Mouse (Mus musculus): ENCODE measurements at regions not wholly inside any gene's neighbourhood (a gene's known extent, or its start where the extent isn't known, plus 50 kb on each side); places are given as distances from the start of the nearest gene placed in this dataset.

GRCm38 (mm10) chr2:117433482-117433881 lies 90.7 kb upstream of the Rasgrp1 start:
- no peak overlapping the region for H3K27ac ChIP-seq (ENCODE audit: insufficient read depth, low read length)
- no peaks in the 10 kb centered on the region for H3K36me3 ChIP-seq (ENCODE audit: control insufficient read depth, insufficient read depth, low read length)
- 57% methylated on average over 2 of the region's 2 CpGs for WGBS

GRCm38 (mm10) chr2:117438079-117438478 lies 95.3 kb upstream of the Rasgrp1 start:
- Histone ChIP-seq H3K4me3 (ENCODE audit: extremely low read depth, insufficient read depth, insufficient read length) (no peak overlapping the region), H3K27me3 (ENCODE audit: control insufficient read depth, insufficient read depth, low read length) (no peaks in the 10 kb centered on the region), H3K27ac (ENCODE audit: insufficient read depth, low read length) (peak overlapping the region; percentile 63), H3K36me3 (ENCODE audit: control insufficient read depth, insufficient read depth, low read length) (no peaks in the 10 kb centered on the region), H3K4me1 (ENCODE audit: control insufficient read depth, insufficient read depth, insufficient read length) (no peaks in the 10 kb centered on the region; the same call in 1 of the 2 replicates)
- TF ChIP-seq CTCF (IDR thresholded peaks at IDR 0.05; ENCODE audit: extremely low read depth, insufficient read depth, insufficient read length, insufficient replicate concordance) (no peak), POLR2A (IDR thresholded peaks at IDR 0.05; ENCODE audit: low read depth, low read length) (no peak)
- DNase-seq (ENCODE audit: low read depth in 1 of 2, low spot score in 2 of 2), result peak in 1 of 2 experiments; percentile 37
- WGBS, result 91% methylated on average over 12 of the region's 12 CpGs

More at GRCm38 (mm10) chr2:117433482-117433881, 90.7 kb upstream of the Rasgrp1 start:
- Histone ChIP-seq H3K4me3 (ENCODE audit: extremely low read depth, insufficient read depth, insufficient read length) (no peak overlapping the region), H3K27me3 (ENCODE audit: control insufficient read depth, insufficient read depth, low read length) (no peaks in the 10 kb centered on the region), H3K4me1 (ENCODE audit: control insufficient read depth, insufficient read depth, insufficient read length) (no peaks in the 10 kb centered on the region; the same call in 1 of the 2 replicates)
- TF ChIP-seq CTCF (IDR thresholded peaks at IDR 0.05; ENCODE audit: extremely low read depth, insufficient read depth, insufficient read length, insufficient replicate concordance), result no peak
- no peak for TF ChIP-seq POLR2A (IDR thresholded peaks at IDR 0.05; ENCODE audit: low read depth, low read length)
- no peak for DNase-seq (ENCODE audit: low read depth in 1 of 2, low spot score in 2 of 2)

GRCm38 (mm10) chr2:117438586-117439371 lies 96.0 kb upstream of the Rasgrp1 start:
- peak; percentile 62 to 80 for DNase-seq (ENCODE audit: low read depth in 1 of 2, low spot score in 2 of 2)
- Histone ChIP-seq H3K27ac (ENCODE audit: insufficient read depth, low read length) (peak overlapping the region; percentile 63), H3K4me1 (ENCODE audit: control insufficient read depth, insufficient read depth, insufficient read length) (no peaks in the 10 kb centered on the region; the same call in 1 of the 2 replicates), H3K27me3 (ENCODE audit: control insufficient read depth, insufficient read depth, low read length) (no peaks in the 10 kb centered on the region), H3K4me3 (ENCODE audit: extremely low read depth, insufficient read depth, insufficient read length) (no peak overlapping the region), H3K36me3 (ENCODE audit: control insufficient read depth, insufficient read depth, low read length) (no peaks in the 10 kb centered on the region)
- TF ChIP-seq CTCF (IDR thresholded peaks at IDR 0.05; ENCODE audit: extremely low read depth, insufficient read depth, insufficient read length, insufficient replicate concordance) (peak; percentile 83; the same call in 1 of the 2 replicates), POLR2A (IDR thresholded peaks at IDR 0.05; ENCODE audit: low read depth, low read length) (no peak)
- 25% methylated on average over 8 of the region's 8 CpGs for WGBS

GRCm38 (mm10) chr2:117439372-117440183 lies 96.8 kb upstream of the Rasgrp1 start:
- 81% methylated on average over 12 of the region's 12 CpGs for WGBS
- no peaks in the 10 kb centered on the region for H3K36me3 ChIP-seq (ENCODE audit: control insufficient read depth, insufficient read depth, low read length)
- H3K27ac ChIP-seq (ENCODE audit: insufficient read depth, low read length), result no peak overlapping the region
- no peak overlapping the region for H3K4me3 ChIP-seq (ENCODE audit: extremely low read depth, insufficient read depth, insufficient read length)
- DNase-seq (ENCODE audit: low read depth in 1 of 2, low spot score in 2 of 2), result no peak
- TF ChIP-seq POLR2A (IDR thresholded peaks at IDR 0.05; ENCODE audit: low read depth, low read length) (no peak), CTCF (IDR thresholded peaks at IDR 0.05; ENCODE audit: extremely low read depth, insufficient read depth, insufficient read length, insufficient replicate concordance) (no peak)
- no peaks in the 10 kb centered on the region; the same call in 1 of the 2 replicates for H3K4me1 ChIP-seq (ENCODE audit: control insufficient read depth, insufficient read depth, insufficient read length)
- no peaks in the 10 kb centered on the region for H3K27me3 ChIP-seq (ENCODE audit: control insufficient read depth, insufficient read depth, low read length)

GRCm38 (mm10) chr2:117440801-117441281 lies 98.0 kb upstream of the Rasgrp1 start:
- no peak for TF ChIP-seq CTCF (IDR thresholded peaks at IDR 0.05; ENCODE audit: extremely low read depth, insufficient read depth, insufficient read length, insufficient replicate concordance)
- no peak for TF ChIP-seq POLR2A (IDR thresholded peaks at IDR 0.05; ENCODE audit: low read depth, low read length)
- 58% methylated on average over 7 of the region's 7 CpGs for WGBS
- Histone ChIP-seq H3K4me3 (ENCODE audit: extremely low read depth, insufficient read depth, insufficient read length) (no peak overlapping the region), H3K4me1 (ENCODE audit: control insufficient read depth, insufficient read depth, insufficient read length) (no peaks in the 10 kb centered on the region; the same call in 1 of the 2 replicates), H3K27me3 (ENCODE audit: control insufficient read depth, insufficient read depth, low read length) (no peaks in the 10 kb centered on the region), H3K36me3 (ENCODE audit: control insufficient read depth, insufficient read depth, low read length) (no peaks in the 10 kb centered on the region), H3K27ac (ENCODE audit: insufficient read depth, low read length) (peak overlapping the region; percentile 67)
- no peak for DNase-seq (ENCODE audit: low read depth in 1 of 2, low spot score in 2 of 2)

GRCm38 (mm10) chr2:117442862-117443261 lies 100.1 kb upstream of the Rasgrp1 start:
- no peak for TF ChIP-seq POLR2A (IDR thresholded peaks at IDR 0.05; ENCODE audit: low read depth, low read length)
- TF ChIP-seq CTCF (IDR thresholded peaks at IDR 0.05; ENCODE audit: extremely low read depth, insufficient read depth, insufficient read length, insufficient replicate concordance), result no peak
- DNase-seq (ENCODE audit: low read depth in 1 of 2, low spot score in 2 of 2), result no peak
- H3K27me3 ChIP-seq (ENCODE audit: control insufficient read depth, insufficient read depth, low read length), result no peaks in the 10 kb centered on the region
- H3K27ac ChIP-seq (ENCODE audit: insufficient read depth, low read length), result no peak overlapping the region
- no peaks in the 10 kb centered on the region for H3K36me3 ChIP-seq (ENCODE audit: control insufficient read depth, insufficient read depth, low read length)
- 71% methylated on average over 4 of the region's 4 CpGs for WGBS
- H3K4me3 ChIP-seq (ENCODE audit: extremely low read depth, insufficient read depth, insufficient read length), result no peak overlapping the region
- peaks cover 4% of the 10 kb centered on the region; the same call in 1 of the 2 replicates for H3K4me1 ChIP-seq (ENCODE audit: control insufficient read depth, insufficient read depth, insufficient read length)

Data from spleen, adult 2 months (tissue).